ENCODE assay signal across 17 mouse cellular contexts in genomic region chr3:65569941-65570340, GRCm38 (mm10).
"Had no signal": no experiment of that assay in that cellular context is flagged by ENCODE, and none has a peak within 500 bp of the region (broad histone marks: within the 10 kb centered on the region; RNA-seq: fewer than 3 reads in every experiment).

No protein-coding gene starts in this region.

- H3K27ac ChIP-seq: lung, embryonic 15.5 days; macrophage; midbrain, embryonic 13.5 days; midbrain, embryonic 15.5 days; neural tube, embryonic 12.5 days; stomach, embryonic 15.5 days; stomach, postnatal 0 days had no signal

- H3K27me3 ChIP-seq: lung, embryonic 15.5 days; midbrain, embryonic 13.5 days; midbrain, embryonic 15.5 days; neural tube, embryonic 12.5 days; stomach, embryonic 15.5 days had no signal

- H3K4me3 ChIP-seq: lung, embryonic 15.5 days; megakaryocyte, embryonic 14.5 days; midbrain, embryonic 13.5 days; midbrain, embryonic 15.5 days; neural tube, embryonic 12.5 days; stomach, embryonic 15.5 days had no signal

- H3K4me1 ChIP-seq: megakaryocyte, embryonic 14.5 days; midbrain, embryonic 13.5 days; midbrain, embryonic 15.5 days; neural tube, embryonic 12.5 days; stomach, embryonic 15.5 days had no signal

- ATAC-seq: lung, postnatal 0 days; midbrain, embryonic 13.5 days; midbrain, embryonic 15.5 days had no signal

- DNase-seq: lung, adult 2 months; lung, postnatal 14 days; lung, postnatal 36 days; right cerebral cortex, postnatal 14 days; thymus, adult 2 months; thymus, postnatal 25 days; thymus, postnatal 4 days had no signal

- H3K9me3 ChIP-seq: lung, embryonic 15.5 days; megakaryocyte, embryonic 14.5 days; midbrain, embryonic 13.5 days; midbrain, embryonic 15.5 days; neural tube, embryonic 12.5 days; stomach, embryonic 15.5 days had no signal

- H3K4me2 ChIP-seq: lung, embryonic 15.5 days; midbrain, embryonic 11.5 days; midbrain, embryonic 13.5 days; midbrain, embryonic 15.5 days; neural tube, embryonic 12.5 days; stomach, embryonic 15.5 days had no signal

- H3K36me3 ChIP-seq: lung, embryonic 15.5 days; midbrain, embryonic 13.5 days; midbrain, embryonic 15.5 days; neural tube, embryonic 12.5 days; stomach, embryonic 15.5 days had no signal

- H3K9ac ChIP-seq: lung, embryonic 15.5 days; midbrain, embryonic 13.5 days; midbrain, embryonic 15.5 days; neural tube, embryonic 12.5 days; stomach, embryonic 15.5 days had no signal
